Comparison of ENCODE assay signal across 10 mouse cellular contexts in the genomic region with DNA sequence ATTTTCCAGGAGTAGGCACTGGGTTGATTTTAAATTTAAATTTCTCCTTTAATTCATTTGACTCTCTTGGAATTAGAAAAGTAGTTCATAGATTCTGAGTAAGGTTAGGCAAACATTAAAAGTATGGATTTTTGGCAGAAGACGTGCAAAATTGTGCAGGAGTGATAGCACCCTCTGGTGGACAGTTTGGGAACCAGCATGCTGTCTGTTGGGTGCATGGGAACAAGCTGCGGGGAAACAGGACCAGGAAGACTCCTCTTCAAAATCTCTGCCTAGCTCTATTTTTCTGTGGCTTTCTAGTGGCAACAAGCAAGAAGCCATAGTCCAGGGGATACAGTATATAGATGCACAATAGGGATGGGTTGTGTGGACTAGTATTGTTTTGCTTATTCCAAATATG. TPM values are rescaled to one million over a fixed set of nuclear protein-coding genes. Genes with fewer than 3 reads are reported as not detected.
DNase-seq lines count a peak whose midpoint lies in the region; ATAC-seq lines count a peak whose summit lies in the region.
"Had no signal": no experiment of that assay in that cellular context is flagged by ENCODE, and none has a peak within 500 bp of the region (broad histone marks: within the 10 kb centered on the region; RNA-seq: fewer than 3 reads in every experiment).

No protein-coding gene starts in this region.

- peaks cover 40% of the 10 kb centered on the region for H3K4me1 ChIP-seq in liver, embryonic 12.5 days

- H3K9ac ChIP-seq in liver, embryonic 12.5 days: no peak overlapping the region
- H3K9ac ChIP-seq: stomach, embryonic 15.5 days had no signal

- DNase-seq in liver: peak; percentile 77
- DNase-seq in adrenal gland, adult 2 months: peak; percentile 73
- peak; percentile 65 for DNase-seq in embryo, embryonic 9.5 days (ENCODE audit: extremely low spot score)
- peak; percentile 66 for DNase-seq in left cerebral cortex, postnatal 4 days
- peak; percentile 41 for DNase-seq in retina, adult 2 months (ENCODE audit: low read depth, low spot score)
- DNase-seq in thymus, postnatal 14 days: peak; percentile 80

- H3K4me3 ChIP-seq in liver, embryonic 12.5 days: no peak overlapping the region
- H3K4me3 ChIP-seq: stomach, embryonic 15.5 days had no signal

- no peak for ATAC-seq in liver, embryonic 12.5 days
- peak; percentile 46 to 60; a peak in 1 of 4 replicates for ATAC-seq in hematopoietic stem cell, adult 5-6 weeks (replicated peaks in 1 of 2; ENCODE audit: insufficient read depth in 1 of 2, low FRiP score in 2 of 2, low TSS enrichment in 1 of 2, low read depth in 1 of 2, poor library complexity in 2 of 2, severe bottlenecking in 2 of 2)

- H3K27ac ChIP-seq in liver, embryonic 12.5 days: no peak overlapping the region
- H3K27ac ChIP-seq: stomach, embryonic 15.5 days had no signal

- WGBS in liver, embryonic 12.5 days (ENCODE audit: insufficient replicate concordance): 0% methylated on average over 2 of the region's 2 CpGs

- H3K36me3 ChIP-seq in liver, embryonic 12.5 days: no peaks in the 10 kb centered on the region
- H3K36me3 ChIP-seq: stomach, embryonic 15.5 days had no signal

- no peaks in the 10 kb centered on the region for H3K27me3 ChIP-seq in liver, embryonic 12.5 days (replicated peaks)
- H3K27me3 ChIP-seq: stomach, embryonic 15.5 days had no signal

- no peak overlapping the region for H3K4me2 ChIP-seq in liver, embryonic 12.5 days
- H3K4me2 ChIP-seq: stomach, embryonic 15.5 days had no signal

- no peaks in the 10 kb centered on the region for H3K9me3 ChIP-seq in liver, embryonic 12.5 days (replicated peaks)
- H3K9me3 ChIP-seq: stomach, embryonic 15.5 days had no signal

- intact Hi-C loops in left cerebral cortex, postnatal 4 days (cut with DNase I): loop anchor here (5.0 kb wide), 1 partner anchor 732 kb away; no protein-coding TSS in a partner anchor

RNA-seq across cellular contexts. Expression of a gene that starts 3.3 kb away (rescaled TPM):
- polyA plus RNA-seq in liver, embryonic 12.5 days (2016; fragmentation: Nextera tagmentation; extraction: Ambion mirVana): 11.4 and 12.4 TPM in 2 replicates
- total RNA-seq in adrenal gland, adult 2 months (2021): 1 to 10 TPM in 1 of 2 experiments, not detected in 1; 2.9 TPM
- not detected in 2 replicates for polyA plus RNA-seq in adrenal gland, adult 2 months (2012; rRNA removed)
- not detected in 2 replicates for total RNA-seq in hematopoietic stem cell, adult 5-6 weeks (2017)
- total RNA-seq in left cerebral cortex, postnatal 4 days (2021): 1 to 10 TPM in 1 of 2 experiments, not detected in 1; 2.3 TPM
- polyA plus RNA-seq: gonadal fat pad, adult 2 months had no signal

RNA-seq across cellular contexts. Expression of a gene that starts 4.8 kb away (rescaled TPM):
- polyA plus RNA-seq in liver, embryonic 12.5 days (2016; fragmentation: Nextera tagmentation; extraction: Ambion mirVana): 8.2 and 9.2 TPM in 2 replicates
- 10 to 100 TPM; 16.8 to 20.5 TPM for total RNA-seq in adrenal gland, adult 2 months (2021)
- 6.9 and 7.3 TPM in 2 replicates for polyA plus RNA-seq in adrenal gland, adult 2 months (2012; rRNA removed)
- 11.1 and 16.5 TPM in 2 replicates for total RNA-seq in hematopoietic stem cell, adult 5-6 weeks (2017)
- total RNA-seq in left cerebral cortex, postnatal 4 days (2021): 1 to 10 TPM; 8.4 to 8.8 TPM

RNA-seq across cellular contexts. Expression of a gene that starts 12.8 kb away (rescaled TPM):
- polyA plus RNA-seq in liver, embryonic 12.5 days (2016; fragmentation: Nextera tagmentation; extraction: Ambion mirVana): 14.1 and 15.0 TPM in 2 replicates
- total RNA-seq in adrenal gland, adult 2 months (2021): 10 to 100 TPM; 12.1 to 26.9 TPM
- polyA plus RNA-seq in adrenal gland, adult 2 months (2012; rRNA removed): 2.0 and 2.4 TPM in 2 replicates
- 2.5 and 10.8 TPM in 2 replicates for total RNA-seq in hematopoietic stem cell, adult 5-6 weeks (2017)
- 1 to 10 TPM; 5.4 to 6.2 TPM for total RNA-seq in left cerebral cortex, postnatal 4 days (2021)

RNA-seq across cellular contexts. Expression of a gene that starts 35.2 kb away (rescaled TPM):
- 38.8 and 39.0 TPM in 2 replicates for polyA plus RNA-seq in liver, embryonic 12.5 days (2016; fragmentation: Nextera tagmentation; extraction: Ambion mirVana)
- total RNA-seq in adrenal gland, adult 2 months (2021): 10 to 100 TPM; 25.1 to 38.3 TPM
- 21.4 and 27.8 TPM in 2 replicates for polyA plus RNA-seq in adrenal gland, adult 2 months (2012; rRNA removed)
- total RNA-seq in hematopoietic stem cell, adult 5-6 weeks (2017): 82.1 and 96.4 TPM in 2 replicates
- total RNA-seq in left cerebral cortex, postnatal 4 days (2021): 100 to 1,000 TPM; 145 to 167 TPM

RNA-seq across cellular contexts. Expression of a gene that starts 56.3 kb away (rescaled TPM):
- polyA plus RNA-seq in liver, embryonic 12.5 days (2016; fragmentation: Nextera tagmentation; extraction: Ambion mirVana): 0.12 and 0.14 TPM in 2 replicates
- total RNA-seq in adrenal gland, adult 2 months (2021): 1 to 10 TPM; 3.1 to 3.5 TPM
- polyA plus RNA-seq in adrenal gland, adult 2 months (2012; rRNA removed): 0.17 TPM in 1 of 2 replicates, not detected in the other
- not detected in 2 replicates for total RNA-seq in hematopoietic stem cell, adult 5-6 weeks (2017)
- total RNA-seq in left cerebral cortex, postnatal 4 days (2021): 10 to 100 TPM; 11.9 to 13.0 TPM
